Mouse (Mus musculus): Measurements from ENCODE around the gene Lrp11.

DNA sequence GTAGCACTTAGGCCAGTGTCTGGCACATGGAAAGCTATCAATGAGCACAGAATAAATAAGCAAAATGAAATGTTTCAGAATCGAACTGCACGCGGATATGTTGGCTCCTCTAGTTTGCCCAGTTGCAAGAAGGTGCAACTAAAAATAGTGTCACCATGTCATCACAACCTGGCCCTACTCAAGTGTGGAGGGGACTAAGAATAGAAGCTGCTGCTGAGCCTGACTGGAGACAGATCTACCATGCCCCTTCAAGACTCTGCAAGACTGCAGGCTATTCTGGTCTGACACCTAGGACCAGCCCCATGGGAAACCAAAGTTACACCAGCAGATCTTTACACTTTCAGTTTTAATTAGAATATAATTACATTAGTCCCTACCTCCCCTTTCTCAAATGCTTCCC lies 32.8 kb downstream of the Lrp11 start:
- TF ChIP-seq CTCF (IDR thresholded peaks at IDR 0.05; ENCODE audit: low read depth) (no peak), EP300 (IDR thresholded peaks at IDR 0.05; ENCODE audit: low read depth) (no peak)

Data from heart, postnatal 0 days (tissue).